Mouse (Mus musculus): ENCODE results near the gene Mycs. TPM values are rescaled to one million over a fixed set of nuclear protein-coding genes. Genes with fewer than 3 reads are reported as not detected.
A peak's percentile ranks its signal among the peaks of the same experiment; 100 is the strongest.

Mycs gene
- total RNA-seq (2021), result not detected

GRCm38 (mm10) chrX:5469165-5469564, at the start of gene Mycs:
Gene Mycs (minus strand): TSS chrX:5469265.
- intact Hi-C loops (cut with DNase I), result no loop called here
- DNase-seq (ENCODE audit: low spot score in 2 of 2), result no peak

- intact Hi-C loops (cut with DNase I), result no loop called here
Measured at GRCm38 (mm10) chrX:5468022-5468421, 1.0 kb downstream of the Mycs start.

More at GRCm38 (mm10) chrX:5468022-5468421, 1.0 kb downstream of the Mycs start:
- peak; percentile 2 to 17 for DNase-seq (ENCODE audit: low spot score in 2 of 2)

Other genes with a start within 250 kb of the Mycs start
- not detected for gene Btbd35f7, start 199.8 kb upstream of the Mycs start, total RNA-seq (2021)

All from left cerebral cortex, postnatal 25 days (tissue).